Mouse (Mus musculus) heart, embryonic 16.5 days (tissue): ENCODE results near the gene Zfp768. TPM values are rescaled to one million over a fixed set of nuclear protein-coding genes. Genes with fewer than 3 reads are reported as not detected.

Source experiments
- ATAC-seq: fragments of 200-750 bp; cut with Nextera tagmentation; replicated peaks from 2 replicates; pipeline ENCODE4 v1.8.0; 2017; ENCODE audit warnings: moderate number of reproducible peaks; ENCODE audit not compliant: insufficient read depth, low FRiP score; ENCODE audit errors: extremely low read depth
- H3K27ac ChIP-seq: fragments of 300-500 bp; sonication (generic); 2 replicates; pipeline ENCODE4 v1.5.1; 2014; ENCODE audit warnings: mild to moderate bottlenecking, low read length, control low read depth, moderate library complexity
- H3K27me3 ChIP-seq: fragments of 300-500 bp; sonication (generic); 2 replicates; pipeline ENCODE4 v1.6.1; 2014; ENCODE audit warnings: low read length, mixed read lengths; ENCODE audit not compliant: control insufficient read depth, insufficient read depth
- H3K36me3 ChIP-seq: fragments of 300-500 bp; sonication (generic); 2 replicates; pipeline ENCODE4 v1.6.1; 2014; ENCODE audit not compliant: control insufficient read depth, insufficient read depth
- H3K4me1 ChIP-seq: fragments of 300-500 bp; sonication (generic); 2 replicates; pipeline ENCODE4 v1.6.1; 2014; ENCODE audit warnings: low read length, mixed read lengths; ENCODE audit not compliant: control insufficient read depth, insufficient read depth
- H3K4me2 ChIP-seq: fragments of 300-500 bp; sonication (generic); 2 replicates; pipeline ENCODE4 v1.6.1; 2014; ENCODE audit warnings: low read depth, mild to moderate bottlenecking, control low read depth, low read length
- H3K4me3 ChIP-seq: fragments of 300-500 bp; sonication (generic); 2 replicates; pipeline ENCODE4 v1.5.1; 2014; ENCODE audit warnings: mild to moderate bottlenecking, control low read depth, low read length
- H3K9ac ChIP-seq: fragments of 300-500 bp; sonication (generic); 2 replicates; pipeline ENCODE4 v1.6.1; 2014; ENCODE audit warnings: low read length, control low read depth
- H3K9me3 ChIP-seq: fragments of 300-500 bp; sonication (generic); replicated peaks from 2 replicates; pipeline ENCODE4 v1.6.1; 2016; ENCODE audit warnings: low read length; ENCODE audit not compliant: control insufficient read depth
- WGBS: fragments of 180-500 bp; shearing (Covaris S2); extraction: QIAGEN DNeasy Blood & Tissue Kit; methylation state at CpG from one replicate; pipeline ENCODE4 v1.1.7; 2014; 5-methylcytosine and 5-hydroxymethylcytosine counted together
- polyA plus RNA-seq: library from polyadenylated mRNA; unstranded; fragments of >200 nt; fragmentation: Nextera tagmentation; extraction: Ambion mirVana; gene quantifications from 2 replicates; pipeline ENCODE4 v1.2.1, GENCODE M21; 2015

Zfp768 gene
- polyA plus RNA-seq, 1 experiment from 2014 or later: 17.1 TPM

DNA sequence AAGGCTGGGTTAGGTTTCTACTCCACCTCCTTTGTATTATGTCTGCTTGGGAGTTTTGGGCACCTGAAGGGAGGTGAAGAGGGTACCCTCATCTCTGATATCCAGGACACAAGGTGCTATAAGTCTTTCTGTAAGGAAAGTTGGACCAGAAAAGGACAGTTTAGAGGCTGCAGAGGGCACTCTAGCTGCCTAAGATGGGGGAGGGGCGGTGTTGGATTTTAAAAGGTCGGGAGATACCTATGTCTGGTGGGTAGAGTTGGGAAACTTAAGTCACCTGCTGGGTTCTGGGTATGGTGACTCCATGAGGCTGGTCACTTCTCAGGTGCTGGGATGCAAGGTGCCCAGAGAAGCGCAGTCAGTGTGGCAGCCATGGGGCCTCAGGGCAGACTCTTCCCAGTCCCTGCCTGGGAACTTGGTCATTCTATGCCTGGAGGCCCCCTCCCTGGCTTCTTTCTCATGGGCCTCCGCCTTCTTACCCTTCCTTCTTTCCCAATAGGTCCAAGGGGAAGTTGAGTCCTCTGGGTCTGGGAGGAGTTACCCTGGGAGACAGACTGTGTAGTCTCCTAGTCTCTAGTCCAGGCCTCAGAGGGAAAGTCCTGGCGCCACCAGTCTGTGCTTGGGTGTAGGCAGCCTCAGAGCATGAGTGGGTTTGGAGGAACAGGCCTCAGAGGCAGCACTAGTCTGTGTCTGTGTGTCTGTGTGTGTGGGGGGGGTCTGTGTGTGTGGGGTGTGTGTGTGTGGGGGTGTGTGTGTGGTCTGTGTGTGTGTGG lies 48.4 kb downstream of the Zfp768 start:
- Histone ChIP-seq H3K27ac (no peak overlapping the region; the same call in 1 of the 2 replicates), H3K4me3 (peak overlapping the region; percentile 36), H3K9me3 (no peaks in the 10 kb centered on the region), H3K4me2 (peak overlapping the region; percentile 26), H3K27me3 (no peaks in the 10 kb centered on the region), H3K36me3 (no peaks in the 10 kb centered on the region), H3K4me1 (peaks cover 3% of the 10 kb centered on the region; the same call in 1 of the 2 replicates), H3K9ac (peak overlapping the region; percentile 21; the same call in 1 of the 2 replicates)
- no peak for ATAC-seq
- 73% methylated on average over 5 of the region's 5 CpGs for WGBS

DNA sequence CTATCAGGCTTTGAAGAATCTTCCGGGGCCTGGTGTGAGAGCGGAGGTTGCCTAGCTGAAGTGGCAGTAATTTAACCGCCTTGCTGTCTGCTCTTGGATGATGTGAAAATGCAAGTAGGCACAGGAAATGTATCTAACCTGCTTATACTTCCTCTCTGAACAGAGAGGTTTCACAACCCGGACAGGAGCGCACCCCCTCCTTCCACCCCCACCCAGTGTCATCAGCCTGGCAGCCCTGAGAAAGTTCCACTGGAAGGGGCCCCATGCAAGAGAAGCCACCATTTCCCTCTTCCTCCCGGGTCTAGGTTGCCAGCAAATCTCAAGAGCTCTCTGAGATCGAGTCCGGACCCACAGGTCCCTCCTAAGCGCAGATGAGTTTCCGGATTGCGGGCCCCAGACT lies 49.3 kb downstream of the Zfp768 start, which contains the start of gene Itgal:
Gene Itgal (plus strand): TSS at position 163 of the 400 bp plus-strand sequence.
- H3K27ac ChIP-seq: peak within 1 kb of the TSS; percentile 64
- peak within 1 kb of the TSS; percentile 34; the same call in 1 of the 2 replicates for H3K9ac ChIP-seq
- peaks cover 3% of the 10 kb centered on the region; the same call in 1 of the 2 replicates for H3K4me1 ChIP-seq
- 60% methylated on average over 11 of the region's 11 CpGs for WGBS
- peak within 1 kb of the TSS; percentile 36 for H3K4me3 ChIP-seq
- H3K27me3 ChIP-seq: no peaks in the 10 kb centered on the region
- H3K4me2 ChIP-seq: peak within 1 kb of the TSS; percentile 26
- no peaks in the 10 kb centered on the region for H3K36me3 ChIP-seq
- H3K9me3 ChIP-seq: no peaks in the 10 kb centered on the region
- peak; percentile 57; the same call in 1 of the 2 replicates for ATAC-seq

Other genes starting within 250 kb of the Zfp768 start
- gene Qprt, start 223.4 kb downstream of the Zfp768 start, polyA plus RNA-seq: 2.1 and 2.6 TPM in 2 replicates
- gene Spn, start 207.8 kb downstream of the Zfp768 start, polyA plus RNA-seq: 1.2 and 2.6 TPM in 2 replicates
- 42.2 and 44.4 TPM in 2 replicates for gene Cd2bp2, start 149.5 kb downstream of the Zfp768 start, polyA plus RNA-seq
- gene Tbc1d10b, start 137.1 kb downstream of the Zfp768 start, polyA plus RNA-seq: 15.2 and 22.3 TPM in 2 replicates
- 16.2 and 31.6 TPM in 2 replicates for gene Mylpf, start 136.7 kb downstream of the Zfp768 start, polyA plus RNA-seq
- gene Zfp553, start 112.5 kb downstream of the Zfp768 start, polyA plus RNA-seq: 21.0 and 21.9 TPM in 2 replicates
- 35.1 and 57.5 TPM in 2 replicates for gene Sept1, start 112.5 kb downstream of the Zfp768 start, polyA plus RNA-seq
- gene Zfp771, start 101.3 kb downstream of the Zfp768 start, polyA plus RNA-seq: 38.0 and 39.6 TPM in 2 replicates
- gene Dctpp1, start 84.9 kb downstream of the Zfp768 start, polyA plus RNA-seq: 129 and 142 TPM in 2 replicates
- 48.7 and 52.8 TPM in 2 replicates for gene Sephs2, start 71.5 kb downstream of the Zfp768 start, polyA plus RNA-seq
- 3.3 and 8.1 TPM in 2 replicates for gene Itgal, start 49.3 kb downstream of the Zfp768 start, polyA plus RNA-seq
- 5.3 and 5.5 TPM in 2 replicates for gene Zfp747, start 30.5 kb upstream of the Zfp768 start, polyA plus RNA-seq
- 4.5 and 4.9 TPM in 2 replicates for gene 9130019O22Rik, start 41.6 kb upstream of the Zfp768 start, polyA plus RNA-seq
- 4.7 and 5.6 TPM in 2 replicates for gene E430018J23Rik, start 48.0 kb upstream of the Zfp768 start, polyA plus RNA-seq
- gene Zfp764, start 61.2 kb upstream of the Zfp768 start, polyA plus RNA-seq: 6.5 and 6.6 TPM in 2 replicates
- 14.1 and 14.8 TPM in 2 replicates for gene Zfp688, start 76.5 kb upstream of the Zfp768 start, polyA plus RNA-seq
- gene Zfp689, start 103.6 kb upstream of the Zfp768 start, polyA plus RNA-seq: 3.6 and 4.3 TPM in 2 replicates
- 31.6 and 31.8 TPM in 2 replicates for gene Prr14, start 114.0 kb upstream of the Zfp768 start, polyA plus RNA-seq
- gene Fbrs, start 133.6 kb upstream of the Zfp768 start, polyA plus RNA-seq: 8.3 and 8.9 TPM in 2 replicates
- gene Srcap, start 166.4 kb upstream of the Zfp768 start, polyA plus RNA-seq: 27.7 and 29.8 TPM in 2 replicates
- gene Gm42715, start 174.0 kb upstream of the Zfp768 start, polyA plus RNA-seq: 8.7 and 9.2 TPM in 2 replicates
- gene Tmem265, start 215.8 kb upstream of the Zfp768 start, polyA plus RNA-seq: 3.8 and 3.9 TPM in 2 replicates
- 33.2 and 36.6 TPM in 2 replicates for gene Phkg2, start 227.8 kb upstream of the Zfp768 start, polyA plus RNA-seq
- 14.0 and 15.8 TPM in 2 replicates for gene Ccdc189, start 243.0 kb upstream of the Zfp768 start, polyA plus RNA-seq
- gene Rnf40, start 243.2 kb upstream of the Zfp768 start, polyA plus RNA-seq: 31.1 and 33.9 TPM in 2 replicates